Comparison of ENCODE assay signal across 10 mouse cellular contexts in genomic region chr2:29402550-29403076, GRCm38 (mm10). TPM values are rescaled to one million over a fixed set of nuclear protein-coding genes. Genes with fewer than 3 reads are reported as not detected.
DNase-seq lines count a peak whose midpoint lies in the region; ATAC-seq and TF ChIP-seq lines count a peak whose summit lies in the region.
"Had no signal": no experiment of that assay in that cellular context is flagged by ENCODE, and none has a peak within 500 bp of the region (broad histone marks: within the 10 kb centered on the region; RNA-seq: fewer than 3 reads in every experiment).

No protein-coding gene starts in this region.

- no peaks in the 10 kb centered on the region for H3K9me3 ChIP-seq in heart, embryonic 16.5 days (replicated peaks; ENCODE audit: control insufficient read depth, low read length)
- no peaks in the 10 kb centered on the region for H3K9me3 ChIP-seq in midbrain, postnatal 0 days (ENCODE audit: low read length)
- no peaks in the 10 kb centered on the region for H3K9me3 ChIP-seq in midbrain, embryonic 11.5 days (ENCODE audit: control insufficient read depth, low read length)
- H3K9me3 ChIP-seq in forebrain, embryonic 16.5 days (ENCODE audit: control insufficient read depth, low read length): no peaks in the 10 kb centered on the region
- H3K9me3 ChIP-seq in limb, embryonic 10.5 days (replicated peaks): no peaks in the 10 kb centered on the region
- H3K9me3 ChIP-seq: G1E; intestine, embryonic 15.5 days had no signal

- 64% methylated on average over 3 of the region's 3 CpGs for WGBS in heart, embryonic 16.5 days
- WGBS in midbrain, postnatal 0 days: 58% methylated on average over 3 of the region's 3 CpGs
- WGBS in midbrain, embryonic 11.5 days: 89% methylated on average over 3 of the region's 3 CpGs
- WGBS in forebrain, embryonic 16.5 days: 56% methylated on average over 3 of the region's 3 CpGs
- WGBS in limb, embryonic 10.5 days: 80% methylated on average over 3 of the region's 3 CpGs

- DNase-seq in heart, postnatal 25 days (ENCODE audit: low spot score): no peak
- peak; percentile 85 for DNase-seq in midbrain, postnatal 0 days (ENCODE audit: low spot score)
- DNase-seq in midbrain, embryonic 11.5 days (ENCODE audit: low spot score, missing footprints): no peak
- DNase-seq in limb, embryonic 10.5 days (ENCODE audit: low spot score): no peak
- DNase-seq: embryo, embryonic 11 days had no signal

- H3K36me3 ChIP-seq in heart, embryonic 16.5 days (ENCODE audit: control insufficient read depth, insufficient read depth): no peaks in the 10 kb centered on the region
- no peaks in the 10 kb centered on the region for H3K36me3 ChIP-seq in midbrain, postnatal 0 days (ENCODE audit: insufficient read depth, low read length)
- no peaks in the 10 kb centered on the region for H3K36me3 ChIP-seq in midbrain, embryonic 11.5 days (ENCODE audit: control insufficient read depth, insufficient read depth, low read length)
- H3K36me3 ChIP-seq in forebrain, embryonic 16.5 days (ENCODE audit: control insufficient read depth, insufficient read depth): no peaks in the 10 kb centered on the region
- H3K36me3 ChIP-seq in myocyte (ENCODE audit: control insufficient read depth, insufficient read depth): no peaks in the 10 kb centered on the region
- H3K36me3 ChIP-seq in limb, embryonic 10.5 days: no peaks in the 10 kb centered on the region
- H3K36me3 ChIP-seq: intestine, embryonic 15.5 days had no signal

- H3K4me2 ChIP-seq in heart, embryonic 16.5 days (ENCODE audit: low read depth, low read length): no peak overlapping the region
- H3K4me2 ChIP-seq in midbrain, postnatal 0 days (ENCODE audit: low read depth, low read length, poor library complexity, severe bottlenecking): no peak overlapping the region
- no peak overlapping the region for H3K4me2 ChIP-seq in midbrain, embryonic 11.5 days
- H3K4me2 ChIP-seq in forebrain, embryonic 16.5 days (ENCODE audit: low read length): no peak overlapping the region
- H3K4me2 ChIP-seq in myocyte (ENCODE audit: low read depth): no peak overlapping the region
- H3K4me2 ChIP-seq: intestine, embryonic 15.5 days had no signal

- H3K27ac ChIP-seq in heart, embryonic 16.5 days (ENCODE audit: low read length): no peak overlapping the region
- no peak overlapping the region for H3K27ac ChIP-seq in midbrain, postnatal 0 days (ENCODE audit: low read depth, low read length)
- no peak overlapping the region for H3K27ac ChIP-seq in midbrain, embryonic 11.5 days (ENCODE audit: low read depth, low read length)
- H3K27ac ChIP-seq in forebrain, embryonic 16.5 days (ENCODE audit: low read length): no peak overlapping the region
- H3K27ac ChIP-seq in limb, embryonic 10.5 days: no peak overlapping the region
- H3K27ac ChIP-seq: intestine, embryonic 15.5 days had no signal

- peak; percentile 70; the same call in 1 of the 2 replicates for ATAC-seq in heart, embryonic 16.5 days (replicated peaks; ENCODE audit: extremely low read depth, insufficient read depth, low FRiP score)
- no peak for ATAC-seq in midbrain, postnatal 0 days (ENCODE audit: low FRiP score)
- ATAC-seq in midbrain, embryonic 11.5 days (ENCODE audit: low FRiP score): no peak
- ATAC-seq in forebrain, embryonic 16.5 days: peak; percentile 49
- ATAC-seq: intestine, embryonic 15.5 days had no signal

- peaks cover 10% of the 10 kb centered on the region for H3K4me1 ChIP-seq in heart, embryonic 16.5 days (ENCODE audit: control insufficient read depth, insufficient read depth, low read length)
- no peaks in the 10 kb centered on the region for H3K4me1 ChIP-seq in midbrain, postnatal 0 days (ENCODE audit: insufficient read depth, low read length)
- H3K4me1 ChIP-seq in midbrain, embryonic 11.5 days (ENCODE audit: control insufficient read depth, insufficient read depth, low read length): no peaks in the 10 kb centered on the region
- H3K4me1 ChIP-seq in forebrain, embryonic 16.5 days (replicated peaks; ENCODE audit: control insufficient read depth, insufficient read depth, low read length): peaks cover 25% of the 10 kb centered on the region
- peaks cover 26% of the 10 kb centered on the region for H3K4me1 ChIP-seq in limb, embryonic 10.5 days

- H3K4me3 ChIP-seq in heart, embryonic 16.5 days (ENCODE audit: low read length): no peak overlapping the region
- no peak overlapping the region for H3K4me3 ChIP-seq in midbrain, postnatal 0 days (ENCODE audit: low read depth, low read length)
- no peak overlapping the region for H3K4me3 ChIP-seq in midbrain, embryonic 11.5 days (ENCODE audit: low read depth, low read length)
- H3K4me3 ChIP-seq in forebrain, embryonic 16.5 days (replicated peaks; ENCODE audit: low read length): no peak overlapping the region
- H3K4me3 ChIP-seq in myocyte: no peak overlapping the region
- no peak overlapping the region for H3K4me3 ChIP-seq in limb, embryonic 10.5 days
- H3K4me3 ChIP-seq: intestine, embryonic 15.5 days had no signal

- H3K79me2 ChIP-seq in myocyte (ENCODE audit: control insufficient read depth, insufficient read depth): no peaks in the 10 kb centered on the region

- intact Hi-C loops in heart, postnatal 25 days (cut with DNase I): no loop called here

- no peak overlapping the region for H3K9ac ChIP-seq in heart, embryonic 16.5 days (ENCODE audit: low read length)
- H3K9ac ChIP-seq in midbrain, postnatal 0 days (replicated peaks; ENCODE audit: low read length, poor library complexity, severe bottlenecking): no peak overlapping the region
- no peak overlapping the region for H3K9ac ChIP-seq in midbrain, embryonic 11.5 days (ENCODE audit: low read length)
- no peak overlapping the region for H3K9ac ChIP-seq in forebrain, embryonic 16.5 days (replicated peaks; ENCODE audit: low read depth, low read length)
- H3K9ac ChIP-seq: intestine, embryonic 15.5 days had no signal

- no peaks in the 10 kb centered on the region for H3K27me3 ChIP-seq in heart, embryonic 16.5 days (ENCODE audit: control insufficient read depth, insufficient read depth, low read length)
- no peaks in the 10 kb centered on the region for H3K27me3 ChIP-seq in midbrain, postnatal 0 days (ENCODE audit: insufficient read depth, low read length)
- H3K27me3 ChIP-seq in midbrain, embryonic 11.5 days (ENCODE audit: control insufficient read depth, insufficient read depth, low read length): no peaks in the 10 kb centered on the region
- H3K27me3 ChIP-seq in forebrain, embryonic 16.5 days (replicated peaks; ENCODE audit: control insufficient read depth, insufficient read depth, low read length): no peaks in the 10 kb centered on the region
- H3K27me3 ChIP-seq in myocyte (ENCODE audit: control insufficient read depth, insufficient read depth, insufficient read length): no peaks in the 10 kb centered on the region
- H3K27me3 ChIP-seq in limb, embryonic 10.5 days (ENCODE audit: low read depth, poor library complexity, severe bottlenecking): no peaks in the 10 kb centered on the region
- H3K27me3 ChIP-seq: intestine, embryonic 15.5 days had no signal

- no peak for TF ChIP-seq CTCF in midbrain, postnatal 0 days (IDR thresholded peaks at IDR 0.05)

- no peak for TF ChIP-seq POLR2A in myocyte (IDR thresholded peaks at IDR 0.05; ENCODE audit: insufficient read length, low read depth)

- no peak overlapping the region for H3ac ChIP-seq in myocyte (ENCODE audit: control insufficient read depth, insufficient read length)

TF ChIP-seq in myocyte, 11 proteins besides CTCF, POLR2A, EP300 and RAD21:
- TF ChIP-seq CEBPB (IDR thresholded peaks at IDR 0.05; ENCODE audit: insufficient read depth, poor library complexity, severe bottlenecking) (no peak), MYOD1 (IDR thresholded peaks at IDR 0.05; ENCODE audit: control insufficient read depth in 1 of 3, insufficient read length in 2 of 3, low read depth in 2 of 3) (peak in 2 of 3 experiments; percentile 51 to 62), TCF12 (IDR thresholded peaks at IDR 0.05; ENCODE audit: insufficient read depth, poor library complexity, severe bottlenecking) (no peak), TCF3 (IDR thresholded peaks at IDR 0.05; ENCODE audit: insufficient read length, low read depth) (no peak), MAX (IDR thresholded peaks at IDR 0.05; ENCODE audit: low read depth) (no peak), MYOG (IDR thresholded peaks at IDR 0.05; ENCODE audit: control insufficient read depth in 1 of 3, insufficient read depth in 1 of 3, insufficient read length in 2 of 3, low read depth in 2 of 3) (peak in 2 of 3 experiments; percentile 23 to 52), POLR2AphosphoS2 (IDR thresholded peaks at IDR 0.05; ENCODE audit: insufficient read length, low read depth) (no peak)
TF ChIP-seq in myocyte: peak in this region for 2.

RNA-seq across cellular contexts. Expression of gene Med27, which starts 56.0 kb away (rescaled TPM):
- polyA plus RNA-seq in heart, embryonic 16.5 days (2015; fragmentation: Nextera tagmentation; extraction: Ambion mirVana): 30.1 and 31.1 TPM in 2 replicates
- 10 to 100 TPM; 15.3 to 16.3 TPM for total RNA-seq in heart, postnatal 25 days (2021)
- 54.7 and 65.0 TPM in 2 replicates for total RNA-seq in midbrain, postnatal 0 days (2014; rRNA removed)
- polyA plus RNA-seq in midbrain, postnatal 0 days (2015; fragmentation: Nextera tagmentation; extraction: Ambion mirVana): 58.0 and 60.4 TPM in 2 replicates
- polyA plus RNA-seq in midbrain, embryonic 11.5 days (2014; fragmentation: Nextera tagmentation; extraction: Ambion mirVana): 67.5 and 68.4 TPM in 2 replicates
- 89.7 and 95.3 TPM in 2 replicates for polyA plus RNA-seq in forebrain, embryonic 16.5 days (2015; fragmentation: Nextera tagmentation; extraction: Ambion mirVana)
- polyA plus RNA-seq in myocyte (2012; fragmentation: generic; extraction: Trizol): 44.0 TPM
- polyA plus RNA-seq in limb, embryonic 10.5 days (2016; fragmentation: Nextera tagmentation; extraction: Ambion mirVana): 55.2 and 56.3 TPM in 2 replicates

Comparison
In these comparisons a context has a peak if more than half of its experiments do, and no peak if none do; other contexts are left out.
1. ATAC-seq: peak in heart, embryonic 16.5 days (single experiment) and forebrain, embryonic 16.5 days (single experiment); none in midbrain, postnatal 0 days (single experiment) and midbrain, embryonic 11.5 days (single experiment).